Mouse (Mus musculus) cerebellum, adult 11-12 months (tissue): Measurements from ENCODE around the gene Tmem132c.

ENCODE experiments used
- DNase-seq: peaks from one replicate; pipeline ENCODE4 v3.0.0; 2022

Gene Tmem132c

GRCm38 (mm10) chr5:127611881-127612280 is 370.3 kb downstream of the Tmem132c start:
- DNase-seq: no peak

- no peak for DNase-seq
Measured at GRCm38 (mm10) chr5:127612397-127612796, 370.8 kb downstream of the Tmem132c start.
